20 mouse cellular contexts compared by ENCODE assay signal in the genomic region with DNA sequence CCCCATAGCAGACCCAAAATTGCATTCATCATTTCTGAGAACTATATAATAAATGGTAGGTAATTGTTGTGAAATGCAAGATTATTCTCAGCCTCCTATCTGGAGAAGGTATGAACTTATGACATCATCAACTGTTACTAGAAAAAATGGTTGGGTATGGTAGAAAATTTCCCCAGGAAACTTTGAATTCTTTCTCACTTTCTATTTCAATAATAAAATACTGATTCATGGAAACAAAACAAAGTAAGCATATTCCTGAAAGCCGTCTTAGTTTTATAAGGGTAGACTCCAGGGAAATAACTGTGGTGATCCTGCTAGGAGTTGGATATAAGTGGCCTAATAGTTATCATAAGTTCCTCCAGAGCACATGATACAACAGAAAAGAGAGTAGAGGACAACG.
"Had no signal": no experiment of that assay in that cellular context is flagged by ENCODE, and none has a peak within 500 bp of the region (broad histone marks: within the 10 kb centered on the region; RNA-seq: fewer than 3 reads in every experiment).

No protein-coding gene starts in this region.

- H3K27ac ChIP-seq: liver, embryonic 13.5 days; liver, embryonic 15.5 days; lung, embryonic 15.5 days; macrophage; midbrain, embryonic 13.5 days; midbrain, embryonic 15.5 days; neural tube, embryonic 12.5 days; stomach, embryonic 15.5 days; stomach, postnatal 0 days had no signal

- H3K4me3 ChIP-seq: liver, embryonic 13.5 days; liver, embryonic 15.5 days; lung, embryonic 15.5 days; megakaryocyte, embryonic 14.5 days; midbrain, embryonic 13.5 days; midbrain, embryonic 15.5 days; neural tube, embryonic 12.5 days; stomach, embryonic 15.5 days had no signal

- H3K9ac ChIP-seq: liver, embryonic 13.5 days; liver, embryonic 15.5 days; liver, postnatal 0 days; lung, embryonic 15.5 days; midbrain, embryonic 13.5 days; midbrain, embryonic 15.5 days; neural tube, embryonic 12.5 days; stomach, embryonic 15.5 days had no signal

- ATAC-seq: lung, postnatal 0 days; midbrain, embryonic 15.5 days had no signal

- H3K4me2 ChIP-seq: liver, embryonic 13.5 days; liver, embryonic 15.5 days; lung, embryonic 15.5 days; midbrain, embryonic 11.5 days; midbrain, embryonic 13.5 days; midbrain, embryonic 15.5 days; neural tube, embryonic 12.5 days; stomach, embryonic 15.5 days had no signal

- H3K4me1 ChIP-seq: liver, embryonic 13.5 days; liver, embryonic 15.5 days; lung, embryonic 15.5 days; megakaryocyte, embryonic 14.5 days; midbrain, embryonic 13.5 days; midbrain, embryonic 15.5 days; neural tube, embryonic 12.5 days; stomach, embryonic 15.5 days had no signal

- H3K27me3 ChIP-seq: liver, embryonic 13.5 days; liver, embryonic 15.5 days; lung, embryonic 15.5 days; megakaryocyte, embryonic 14.5 days; midbrain, embryonic 13.5 days; midbrain, embryonic 15.5 days; neural tube, embryonic 12.5 days; stomach, embryonic 15.5 days had no signal

- DNase-seq: liver, embryonic 13.5 days; lung, adult 2 months; lung, postnatal 14 days; lung, postnatal 36 days; right cerebral cortex, adult 18-20 months; right cerebral cortex, postnatal 25 days; right cerebral cortex, postnatal 4 days; thymus, postnatal 36 days had no signal

- H3K9me3 ChIP-seq: liver, embryonic 13.5 days; liver, embryonic 15.5 days; lung, embryonic 15.5 days; megakaryocyte, embryonic 14.5 days; midbrain, embryonic 13.5 days; midbrain, embryonic 15.5 days; neural tube, embryonic 12.5 days; stomach, embryonic 15.5 days had no signal

- H3K36me3 ChIP-seq: liver, embryonic 13.5 days; liver, embryonic 15.5 days; lung, embryonic 15.5 days; neural tube, embryonic 12.5 days; stomach, embryonic 15.5 days had no signal
